Mouse (Mus musculus) forelimb bud, embryonic 11.5 days (tissue): ENCODE measurements at regions not wholly inside any gene's neighbourhood (a gene's known extent, or its start where the extent isn't known, plus 50 kb on each side); places are given as distances from the start of the nearest gene placed in this dataset.

Experiments used
- DNase-seq: peaks from one replicate; pipeline ENCODE4 v3.0.0-alpha.2; 2012; ENCODE audit warnings: low read depth, low spot score

GRCm38 (mm10) chr13:52702201-52702611 lies 119.2 kb downstream of the Syk start:
- peak; percentile 42 for DNase-seq

- DNase-seq = peak; percentile 74
Observed at GRCm38 (mm10) chr13:52703401-52704164, 120.6 kb downstream of the Syk start.

GRCm38 (mm10) chr13:52704673-52705072 lies 121.7 kb downstream of the Syk start:
- DNase-seq = no peak

GRCm38 (mm10) chr13:52709580-52709979 lies 126.6 kb downstream of the Syk start:
- DNase-seq = no peak

- peak; percentile 91 for DNase-seq
Observed at GRCm38 (mm10) chr13:52711713-52712369, 128.9 kb downstream of the Syk start.

- no peak for DNase-seq
Observed at GRCm38 (mm10) chr13:52721463-52721862, 138.5 kb downstream of the Syk start.

- DNase-seq = no peak
Observed at GRCm38 (mm10) chr13:52722718-52723117, 139.7 kb downstream of the Syk start.

- DNase-seq = no peak
Observed at GRCm38 (mm10) chr13:52726043-52726442, 143.1 kb downstream of the Syk start.

GRCm38 (mm10) chr13:52726525-52726924 lies 143.6 kb downstream of the Syk start:
- DNase-seq = no peak

- DNase-seq = no peak
Observed at GRCm38 (mm10) chr13:52735453-52735933, 152.5 kb downstream of the Syk start.

GRCm38 (mm10) chr13:52735934-52736523 lies 153.1 kb downstream of the Syk start:
- no peak for DNase-seq

GRCm38 (mm10) chr13:52738095-52738660 lies 155.2 kb downstream of the Syk start:
- DNase-seq = no peak

- DNase-seq = no peak
Observed at GRCm38 (mm10) chr13:52741371-52741770, 158.4 kb downstream of the Syk start.

- no peak for DNase-seq
Observed at GRCm38 (mm10) chr13:52756005-52756404, 173.0 kb downstream of the Syk start.

GRCm38 (mm10) chr13:52765508-52766181 lies 163.8 kb downstream of the Auh start:
- peak; percentile 67 for DNase-seq

- DNase-seq = no peak
Observed at GRCm38 (mm10) chr13:52766236-52766635, 163.2 kb downstream of the Auh start.

GRCm38 (mm10) chr13:52769956-52770355 lies 159.5 kb downstream of the Auh start:
- no peak for DNase-seq

- no peak for DNase-seq
Observed at GRCm38 (mm10) chr13:52771518-52771917, 158.0 kb downstream of the Auh start.

- no peak for DNase-seq
Observed at GRCm38 (mm10) chr13:52772081-52772480, 157.4 kb downstream of the Auh start.

GRCm38 (mm10) chr13:52777396-52778034 lies 152.0 kb downstream of the Auh start:
- DNase-seq = no peak

- DNase-seq = no peak
Observed at GRCm38 (mm10) chr13:52778848-52779247, 150.6 kb downstream of the Auh start.
